Mouse (Mus musculus) adrenal gland (tissue): Measurements from ENCODE around the gene Htra1.

ENCODE experiments used
- intact Hi-C: fragments of 180-260 bp; cut with DNase I; formaldehyde crosslinking; loops from one replicate; pipeline ENCODE4 v1.15.1; 2025
- microRNA-seq, 2 experiments: library from miRNA; unstranded; fragments of <30 nt; microRNA quantifications; one replicate each; pipeline ENCODE4; 2019

Htra1 gene

DNA sequence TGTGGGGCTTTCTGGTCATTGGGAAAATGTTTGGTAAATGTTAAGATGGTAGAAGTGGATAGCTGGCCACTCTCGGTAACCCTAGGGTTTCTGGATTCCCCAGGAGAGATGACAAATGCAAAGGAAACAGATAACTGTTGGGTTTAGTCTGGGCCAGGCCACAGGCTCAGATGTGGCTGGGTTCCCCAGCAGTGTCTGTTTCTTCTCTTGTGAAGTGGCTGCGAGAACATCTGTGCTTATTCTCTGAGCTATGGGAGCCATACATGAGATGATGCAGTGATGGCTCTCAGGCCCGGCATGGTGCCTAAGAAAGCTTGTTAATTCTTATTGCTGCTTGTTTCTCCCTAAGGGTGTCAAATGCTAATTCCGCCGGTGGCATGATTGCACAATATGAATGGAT lies 68.2 kb downstream of the Htra1 start:
- intact Hi-C loops: no loop called here

DNA sequence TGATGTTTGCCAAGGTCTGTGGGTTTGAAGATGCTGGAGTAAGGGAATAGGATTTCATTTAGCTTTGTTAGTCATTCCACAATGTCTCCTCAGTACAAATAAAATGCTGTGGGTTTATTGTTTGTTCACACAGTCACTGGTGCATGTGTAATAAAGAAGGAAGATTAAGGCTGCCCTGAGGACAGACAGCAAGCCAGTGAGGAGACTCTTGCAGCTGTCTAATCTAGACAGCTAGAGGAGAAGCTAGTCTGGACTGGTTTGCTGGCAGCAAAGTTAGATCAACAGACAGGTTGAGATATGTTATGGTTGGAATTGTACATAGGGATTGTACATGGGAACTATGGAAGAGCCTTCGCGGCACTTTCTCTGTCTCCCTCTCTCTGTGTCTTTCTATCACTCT lies 71.3 kb downstream of the Htra1 start:
- intact Hi-C loops: no loop called here

DNA sequence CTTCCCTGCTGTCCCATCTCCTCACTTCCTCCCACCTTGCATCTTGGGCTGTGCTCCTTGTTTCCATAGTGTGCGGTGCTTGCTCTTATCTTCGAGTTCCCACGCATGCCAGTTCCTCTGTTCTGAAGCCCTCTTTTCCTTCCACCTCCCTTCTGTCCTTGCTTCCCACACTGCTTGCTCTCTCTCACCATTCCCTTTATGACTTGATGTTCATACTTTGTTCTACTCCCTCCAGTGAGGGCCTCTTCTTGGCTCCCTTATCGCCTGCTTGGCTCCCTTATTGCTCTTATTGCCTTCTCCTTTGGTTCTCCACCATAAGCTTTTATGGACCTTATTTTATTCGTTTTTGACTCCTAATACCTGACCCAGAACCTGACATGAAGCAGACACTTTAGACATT lies 73.3 kb downstream of the Htra1 start:
- intact Hi-C loops: no loop called here

DNA sequence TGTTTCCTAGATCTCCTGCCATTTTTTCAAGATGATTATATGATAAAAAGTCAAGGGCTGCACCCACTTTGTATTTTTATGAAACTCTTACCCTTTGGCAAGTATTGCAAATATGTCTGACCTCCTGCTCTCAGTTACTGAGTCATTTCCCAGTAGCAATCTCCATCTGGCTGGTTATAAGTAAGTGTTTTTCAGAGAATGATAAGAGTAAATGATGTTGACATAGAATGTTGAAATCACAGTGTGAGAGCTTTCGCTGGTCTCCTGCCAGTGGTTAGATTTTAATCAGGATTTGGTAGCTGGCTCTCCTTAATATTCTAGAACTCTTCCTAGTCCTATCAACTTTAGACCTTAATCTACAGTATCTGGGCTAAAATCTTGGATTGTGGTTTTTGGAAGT lies 76.0 kb downstream of the Htra1 start:
- intact Hi-C loops: no loop called here

DNA sequence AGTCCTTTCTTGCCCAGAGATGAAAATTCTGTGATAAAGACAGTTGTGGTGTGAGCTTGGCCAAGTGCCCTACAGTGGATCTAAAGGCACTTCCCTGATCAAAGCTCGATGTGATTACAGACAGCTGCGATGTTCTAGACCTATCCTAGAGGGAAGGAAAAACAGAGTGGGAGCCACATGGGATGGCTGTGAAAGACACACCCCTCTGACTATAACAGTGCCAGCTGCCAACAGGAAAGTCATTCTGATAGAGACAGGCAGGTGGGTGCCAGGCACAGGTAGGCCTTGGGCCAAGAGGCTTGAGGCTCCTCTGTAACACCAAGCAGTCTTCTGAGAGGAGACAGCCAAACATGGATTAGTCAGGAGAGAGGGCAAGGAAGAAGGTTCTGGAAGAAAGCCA lies 83.3 kb downstream of the Htra1 start:
- intact Hi-C loops: no loop called here

DNA sequence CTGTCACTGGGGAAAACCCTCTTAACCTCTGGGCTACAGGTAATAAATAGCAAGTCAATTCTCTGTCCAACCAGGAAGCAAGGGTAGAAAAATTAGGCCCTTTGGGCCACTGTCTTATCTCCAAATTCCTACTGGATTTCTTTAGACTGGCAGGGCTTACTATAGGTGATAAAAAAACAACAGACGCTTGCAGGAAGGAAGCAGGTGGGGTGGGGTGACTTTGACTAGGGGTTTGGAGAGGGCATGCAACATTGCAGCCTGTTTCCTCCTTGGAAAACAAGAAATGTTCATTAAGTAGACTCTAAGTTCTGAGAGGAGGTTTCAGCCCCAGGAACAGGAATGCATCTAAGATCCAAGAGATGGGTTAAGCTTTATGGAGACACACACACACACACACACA lies 88.9 kb downstream of the Htra1 start:
- intact Hi-C loops: no loop called here

DNA sequence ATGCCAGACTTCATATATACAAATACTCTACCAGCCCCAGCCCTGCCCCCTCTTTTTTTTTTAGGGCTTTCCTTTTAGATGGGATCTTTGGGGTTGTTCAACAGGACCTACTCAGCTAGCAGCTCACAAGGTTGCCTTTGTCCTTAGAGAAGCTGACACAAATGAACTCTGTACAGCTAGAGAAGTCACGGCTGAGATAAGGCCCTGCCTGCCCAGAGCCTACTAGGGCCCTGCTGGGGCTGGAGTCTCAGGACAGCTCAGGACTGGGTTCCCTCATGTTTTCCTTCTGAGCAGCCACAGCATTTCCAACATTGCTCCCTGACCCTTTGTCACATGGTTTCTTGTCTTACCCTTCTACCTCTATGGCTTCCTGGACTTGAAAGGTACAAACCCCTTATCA lies 91.6 kb downstream of the Htra1 start:
- intact Hi-C loops: no loop called here

DNA sequence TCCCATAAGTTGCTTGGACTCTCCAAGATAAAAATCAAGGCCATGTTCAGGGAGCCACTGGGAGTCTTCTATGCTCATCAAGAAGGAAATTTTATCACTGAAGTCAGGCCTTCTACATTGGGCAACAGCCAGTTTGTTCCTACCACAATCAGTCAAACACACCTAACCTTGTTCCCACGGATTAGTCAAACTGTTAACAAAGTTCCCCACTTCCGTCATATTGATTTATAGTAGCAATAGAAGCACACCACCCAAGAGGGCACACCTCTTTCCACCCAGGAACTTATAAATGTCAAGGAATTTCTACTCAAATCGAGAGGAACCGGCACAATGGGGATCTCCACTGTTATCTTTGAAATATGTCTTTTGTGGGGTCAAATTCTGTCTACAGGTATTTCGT lies 95.8 kb downstream of the Htra1 start, which contains the start of gene Dmbt1:
Gene Dmbt1, plus strand, starts transcription at position 299 of the 400 bp plus-strand sequence.
- intact Hi-C loops: no loop called here

Small RNA genes within 50 kb of the gene (microRNA-seq; reads per million reads assigned to microRNA genes)
- 0.11 to 0.12 reads per million in 2 experiments for gene Mir7061
